Mouse (Mus musculus) stomach, postnatal 0 days (tissue): ENCODE data around the gene Chic1.

Experiments used
- CTCF ChIP-seq: IDR thresholded peaks from 2 replicates; pipeline ENCODE4 v1.5.1; 2016; ENCODE audit warnings: antibody characterized with exemption, low read depth, mild to moderate bottlenecking, moderate library complexity
- EP300 ChIP-seq: optimal IDR thresholded peaks from 2 replicates; pipeline ENCODE3; 2016; ENCODE audit warnings: antibody characterized with exemption

DNA sequence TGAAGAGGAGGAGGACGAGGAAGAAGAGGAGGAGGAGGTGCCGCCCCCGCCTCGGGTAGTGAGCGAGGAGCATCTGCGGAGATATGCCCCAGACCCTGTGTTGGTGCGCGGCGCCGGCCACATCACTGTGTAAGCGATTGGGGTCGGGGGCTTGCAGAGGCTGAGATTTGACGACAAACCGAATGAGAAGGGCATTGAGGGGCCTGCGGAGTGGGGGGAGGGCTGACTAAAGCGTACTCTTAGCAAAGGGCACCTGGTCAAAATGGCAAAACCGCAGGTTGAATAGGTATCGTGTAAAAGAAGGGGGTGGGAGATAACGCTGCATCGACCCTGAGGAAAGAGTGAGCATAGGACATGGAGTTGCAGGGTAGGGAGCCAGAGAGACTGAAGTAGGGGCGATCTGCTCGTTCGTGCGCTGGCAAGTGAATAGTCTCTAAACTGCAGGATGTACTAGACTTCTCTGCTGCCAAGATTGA lies 523 bp downstream of the Chic1 start:
- TF ChIP-seq CTCF: no peak
- TF ChIP-seq EP300: no peak
